Mouse (Mus musculus): ENCODE results near the gene Nxn. TPM values are rescaled to one million over a fixed set of nuclear protein-coding genes. Genes with fewer than 3 reads are reported as not detected.
A peak's percentile ranks its signal among the peaks of the same experiment; 100 is the strongest.

The Nxn gene
- polyA plus RNA-seq, 1 experiment from 2014 or later: 74.8 TPM

DNA sequence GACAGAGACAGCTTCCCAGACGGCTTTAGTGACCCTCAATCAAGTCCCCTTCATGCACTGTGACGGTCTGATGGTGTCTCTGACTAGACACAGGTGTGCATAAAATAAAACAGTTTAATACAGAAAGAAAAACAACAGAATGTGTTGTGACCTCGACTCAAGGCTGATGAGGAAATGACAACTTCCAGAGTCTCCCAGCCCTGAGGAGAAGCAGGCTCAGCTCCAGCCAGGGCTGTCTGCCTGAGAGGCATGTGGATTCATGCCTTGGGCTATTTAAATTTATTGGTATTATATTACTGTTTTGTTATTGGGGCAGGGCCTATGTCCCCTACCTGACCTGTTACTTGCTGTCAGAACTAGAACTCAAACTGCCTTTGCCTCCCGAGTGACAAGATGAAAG is 37.5 kb downstream of the Nxn start:
- no peak overlapping the region for H3K27ac ChIP-seq (replicated peaks)
- peaks cover 55% of the 10 kb centered on the region for H3K4me1 ChIP-seq
- no peak for ATAC-seq (ENCODE audit: insufficient number of reproducible peaks, low FRiP score, low TSS enrichment, low read depth)
- peaks cover 7% of the 10 kb centered on the region; the same call in 1 of the 2 replicates for H3K36me3 ChIP-seq
- 52% methylated on average over 4 of the region's 4 CpGs for WGBS
- no peaks in the 10 kb centered on the region for H3K27me3 ChIP-seq
- no peak overlapping the region for H3K4me2 ChIP-seq (replicated peaks)
- H3K9ac ChIP-seq: no peak overlapping the region
- H3K4me3 ChIP-seq (replicated peaks): no peak overlapping the region
- no peaks in the 10 kb centered on the region for H3K9me3 ChIP-seq (replicated peaks)

DNA sequence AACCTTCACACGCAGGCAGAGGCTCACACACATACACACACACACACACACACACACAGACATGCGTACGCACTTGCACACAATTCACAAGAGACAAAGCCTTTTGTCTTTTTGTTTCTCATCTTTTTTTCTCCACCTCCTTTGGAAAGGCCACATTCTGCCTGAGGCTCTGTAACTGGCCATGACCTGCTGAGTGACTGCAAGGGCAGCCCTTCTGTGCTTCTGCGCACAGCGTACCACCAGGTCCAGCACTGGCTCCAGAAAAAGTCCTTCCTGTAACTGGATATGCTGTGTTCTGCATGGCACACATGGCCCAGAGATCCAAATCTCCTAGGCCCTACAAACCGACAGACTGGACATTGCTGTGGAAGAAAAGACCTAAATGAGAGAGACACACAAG is 38.7 kb downstream of the Nxn start:
- WGBS: 70% methylated on average over 6 of the region's 6 CpGs
- Histone ChIP-seq H3K4me1 (peaks cover 63% of the 10 kb centered on the region), H3K27ac (replicated peaks) (no peak overlapping the region)

DNA sequence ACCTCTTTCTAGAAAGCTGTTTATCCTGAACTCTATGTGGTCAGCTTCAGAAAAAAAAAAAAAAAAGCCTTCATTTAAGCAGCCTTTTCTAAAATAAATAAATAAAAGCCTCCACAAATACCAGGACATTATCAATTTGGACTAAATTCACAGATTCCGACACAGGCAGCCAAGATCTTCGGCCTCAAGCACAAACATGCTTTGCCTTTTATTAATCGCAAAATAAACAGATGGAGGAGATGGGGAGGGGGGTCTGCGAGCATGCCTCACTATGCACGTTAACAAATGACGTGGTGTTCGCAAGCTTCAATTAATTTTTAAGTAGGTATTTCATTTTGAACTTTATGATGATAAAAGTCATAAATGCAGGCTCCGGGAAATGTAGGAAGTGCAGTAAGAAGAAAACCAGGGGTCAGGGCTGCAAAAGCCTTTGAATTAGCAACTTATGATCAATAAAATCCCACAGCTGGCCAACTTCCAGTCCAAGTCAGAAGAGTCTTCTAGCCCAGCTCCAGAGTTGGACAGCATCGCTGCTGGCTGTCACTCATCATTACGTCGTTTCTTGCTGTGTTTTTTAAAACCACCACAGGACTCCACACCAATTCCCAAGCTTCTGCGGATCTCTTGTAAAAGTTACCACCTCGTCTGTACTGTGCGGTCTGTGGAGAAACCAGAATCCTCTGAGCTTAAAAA is 40.2 kb downstream of the Nxn start:
- H3K27me3 ChIP-seq: no peaks in the 10 kb centered on the region
- peak overlapping the region; percentile 48 for H3K27ac ChIP-seq (replicated peaks)
- H3K4me3 ChIP-seq (replicated peaks): no peak overlapping the region
- H3K4me1 ChIP-seq: peaks cover 72% of the 10 kb centered on the region
- no peak overlapping the region for H3K9ac ChIP-seq
- peak; percentile 41; the same call in 1 of the 2 replicates for ATAC-seq (ENCODE audit: insufficient number of reproducible peaks, low FRiP score, low TSS enrichment, low read depth)
- WGBS: 40% methylated on average over 14 of the region's 14 CpGs
- no peak overlapping the region for H3K4me2 ChIP-seq (replicated peaks)
- H3K36me3 ChIP-seq: 0 out of 2 replicates have a peak, but pooled peaks cover 5% of the 10 kb centered on the region
- no peaks in the 10 kb centered on the region for H3K9me3 ChIP-seq (replicated peaks)

More for the DNA sequence above, 38.7 kb downstream of the Nxn start:
- Histone ChIP-seq H3K36me3 (0 out of 2 replicates have a peak, but pooled peaks cover 4% of the 10 kb centered on the region), H3K27me3 (no peaks in the 10 kb centered on the region), H3K9me3 (replicated peaks) (no peaks in the 10 kb centered on the region), H3K9ac (no peak overlapping the region), H3K4me3 (replicated peaks) (no peak overlapping the region), H3K4me2 (replicated peaks) (no peak overlapping the region)
- no peak for ATAC-seq (ENCODE audit: insufficient number of reproducible peaks, low FRiP score, low TSS enrichment, low read depth)

DNA sequence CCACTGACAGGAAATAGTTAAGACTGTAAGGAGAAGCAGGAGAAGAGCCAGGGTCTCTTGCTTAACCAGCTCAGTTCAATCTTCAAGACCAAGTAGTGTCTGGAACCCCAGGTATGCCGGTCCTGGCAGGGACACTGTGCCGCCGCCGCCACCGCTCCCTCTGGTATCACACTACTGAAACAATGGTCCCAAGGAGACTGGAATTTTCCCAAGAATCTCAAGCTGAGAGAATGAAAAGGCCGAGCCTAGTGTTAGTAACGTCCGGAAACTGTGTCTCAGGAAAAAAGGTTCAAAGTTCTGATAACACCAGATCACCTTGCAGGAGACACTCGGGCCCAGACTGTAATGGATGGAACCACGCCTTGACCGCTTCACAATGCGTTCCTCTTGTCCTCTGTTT is 41.5 kb downstream of the Nxn start:
- Histone ChIP-seq H3K4me3 (replicated peaks) (no peak overlapping the region), H3K27me3 (no peaks in the 10 kb centered on the region), H3K36me3 (0 out of 2 replicates have a peak, but pooled peaks cover 5% of the 10 kb centered on the region), H3K27ac (replicated peaks) (no peak overlapping the region), H3K9ac (no peak overlapping the region), H3K9me3 (replicated peaks) (no peaks in the 10 kb centered on the region), H3K4me1 (peaks cover 77% of the 10 kb centered on the region), H3K4me2 (replicated peaks) (no peak overlapping the region)
- ATAC-seq (ENCODE audit: insufficient number of reproducible peaks, low FRiP score, low TSS enrichment, low read depth): no peak
- 84% methylated on average over 12 of the region's 12 CpGs for WGBS

DNA sequence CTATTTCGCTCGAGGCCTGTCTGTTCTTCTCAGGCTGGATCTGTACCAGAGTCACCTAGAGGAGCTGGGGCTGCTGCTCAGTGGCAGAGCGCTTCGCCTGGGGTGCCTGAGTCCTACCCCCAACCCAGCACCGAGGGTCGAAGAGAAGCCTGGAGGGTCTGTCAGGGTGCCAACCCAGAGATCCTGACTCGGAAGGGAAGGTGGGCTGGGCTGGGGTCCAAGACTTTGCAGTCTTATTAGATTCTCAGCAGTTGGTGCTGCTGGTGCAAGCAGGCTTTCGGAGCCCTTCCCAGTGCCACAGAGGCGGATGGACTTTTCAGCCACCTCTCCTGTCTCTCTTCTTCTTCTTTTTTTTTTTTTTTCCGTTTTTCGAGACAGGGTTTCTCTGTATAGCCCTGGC is 42.8 kb downstream of the Nxn start:
- H3K9me3 ChIP-seq (replicated peaks): no peaks in the 10 kb centered on the region
- 72% methylated on average over 11 of the region's 11 CpGs for WGBS
- H3K4me1 ChIP-seq: peaks cover 83% of the 10 kb centered on the region
- no peak overlapping the region for H3K4me2 ChIP-seq (replicated peaks)
- no peaks in the 10 kb centered on the region for H3K27me3 ChIP-seq
- no peak overlapping the region for H3K4me3 ChIP-seq (replicated peaks)
- no peak overlapping the region for H3K27ac ChIP-seq (replicated peaks)
- no peak for ATAC-seq (ENCODE audit: insufficient number of reproducible peaks, low FRiP score, low TSS enrichment, low read depth)
- no peak overlapping the region for H3K9ac ChIP-seq
- 0 out of 2 replicates have a peak, but pooled peaks cover 5% of the 10 kb centered on the region for H3K36me3 ChIP-seq

DNA sequence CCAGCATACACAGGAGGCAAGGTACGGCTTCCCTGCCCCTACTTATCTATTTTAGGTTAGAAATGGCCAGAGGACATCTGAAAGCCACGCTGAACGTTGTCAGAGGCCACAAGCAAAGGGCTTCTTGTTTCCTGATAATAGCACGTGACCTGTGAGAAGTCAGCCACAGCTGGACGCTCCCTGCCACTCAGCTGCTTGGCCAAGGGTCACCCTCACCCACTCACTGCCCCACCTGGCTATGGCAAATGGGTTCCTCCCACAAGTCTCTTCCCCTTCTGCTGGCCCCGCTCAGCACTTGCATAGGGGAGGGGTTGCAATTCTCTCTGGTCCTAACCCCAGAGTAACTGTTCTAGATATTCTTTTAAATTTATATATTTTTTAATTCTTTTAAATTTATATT is 43.5 kb downstream of the Nxn start:
- Histone ChIP-seq H3K4me2 (replicated peaks) (no peak overlapping the region), H3K9ac (no peak overlapping the region), H3K27ac (replicated peaks) (no peak overlapping the region), H3K9me3 (replicated peaks) (no peaks in the 10 kb centered on the region), H3K36me3 (0 out of 2 replicates have a peak, but pooled peaks cover 5% of the 10 kb centered on the region), H3K4me3 (replicated peaks) (no peak overlapping the region), H3K27me3 (no peaks in the 10 kb centered on the region), H3K4me1 (peaks cover 86% of the 10 kb centered on the region)
- ATAC-seq (ENCODE audit: insufficient number of reproducible peaks, low FRiP score, low TSS enrichment, low read depth): no peak
- WGBS: 78% methylated on average over 6 of the region's 6 CpGs

DNA sequence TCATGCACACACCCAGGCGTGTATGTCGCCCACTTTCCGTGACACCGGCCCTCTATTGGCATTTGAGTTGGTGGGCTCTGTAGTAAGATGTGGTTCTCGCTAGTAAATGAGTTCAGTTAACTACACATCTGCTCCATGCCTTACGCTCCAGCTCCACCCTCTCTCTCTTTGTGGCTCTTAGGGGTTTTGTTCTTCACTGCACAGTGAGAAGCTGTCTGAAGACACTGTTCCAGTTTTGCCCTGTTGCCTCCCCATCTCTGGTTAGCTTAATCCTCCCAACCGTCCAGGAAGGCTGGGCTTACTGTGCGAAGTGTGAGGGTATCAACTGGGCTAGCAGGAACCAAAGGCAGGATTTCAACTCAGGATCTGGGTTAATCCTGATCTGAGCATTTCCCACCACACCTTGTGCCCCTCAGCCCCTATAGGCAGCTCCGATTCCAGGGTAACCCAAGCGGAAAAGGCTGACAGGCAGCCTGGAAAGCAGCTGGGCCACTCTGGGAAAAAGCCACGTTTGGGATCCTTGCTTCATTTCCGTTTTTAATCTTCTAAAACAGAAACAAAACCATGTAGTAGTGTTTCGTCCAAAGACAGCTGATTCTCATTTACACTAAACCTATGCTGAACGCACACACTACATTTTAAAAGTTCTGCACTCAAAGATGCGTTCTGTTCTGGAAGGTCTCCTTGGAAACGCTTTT is 45.9 kb downstream of the Nxn start:
- H3K9me3 ChIP-seq (replicated peaks): no peaks in the 10 kb centered on the region
- 38% methylated on average over 16 of the region's 16 CpGs for WGBS
- peak overlapping the region; percentile 24; the same call in 1 of the 2 replicates for H3K4me2 ChIP-seq (replicated peaks)
- no peak overlapping the region for H3K9ac ChIP-seq
- no peak overlapping the region for H3K4me3 ChIP-seq (replicated peaks)
- ATAC-seq (ENCODE audit: insufficient number of reproducible peaks, low FRiP score, low TSS enrichment, low read depth): peak; percentile 48; the same call in 1 of the 2 replicates
- no peaks in the 10 kb centered on the region for H3K27me3 ChIP-seq
- 0 out of 2 replicates have a peak, but pooled peaks cover 5% of the 10 kb centered on the region for H3K36me3 ChIP-seq
- H3K27ac ChIP-seq (replicated peaks): peak overlapping the region; percentile 90
- H3K4me1 ChIP-seq: peaks cover 79% of the 10 kb centered on the region

DNA sequence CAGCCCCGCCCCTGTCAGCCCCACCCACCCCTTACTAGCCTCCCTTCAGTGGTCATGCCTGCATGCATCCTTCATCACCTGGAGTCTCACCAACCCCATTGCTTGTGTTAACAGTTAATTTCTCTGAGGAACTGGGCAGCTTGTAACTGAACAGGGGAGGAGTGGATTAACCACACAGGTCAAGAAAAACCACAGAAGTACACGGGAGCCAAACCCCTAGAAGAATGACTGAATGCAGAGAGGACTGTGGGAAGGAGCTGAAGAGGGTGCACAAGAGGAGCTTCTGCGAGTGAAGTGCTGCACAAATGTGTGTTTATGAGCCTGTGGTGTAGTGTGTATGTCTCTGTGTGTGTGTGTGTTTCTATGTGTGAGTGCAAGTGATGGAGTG is 47.3 kb downstream of the Nxn start:
- WGBS: 31% methylated on average over 3 of the region's 3 CpGs
- Histone ChIP-seq H3K4me2 (replicated peaks) (no peak overlapping the region), H3K36me3 (0 out of 2 replicates have a peak, but pooled peaks cover 5% of the 10 kb centered on the region), H3K9me3 (replicated peaks) (no peaks in the 10 kb centered on the region), H3K4me3 (replicated peaks) (no peak overlapping the region), H3K27ac (replicated peaks) (no peak overlapping the region; the same call in 1 of the 2 replicates), H3K9ac (no peak overlapping the region), H3K4me1 (peaks cover 70% of the 10 kb centered on the region), H3K27me3 (no peaks in the 10 kb centered on the region)
- ATAC-seq (ENCODE audit: insufficient number of reproducible peaks, low FRiP score, low TSS enrichment, low read depth): no peak

DNA sequence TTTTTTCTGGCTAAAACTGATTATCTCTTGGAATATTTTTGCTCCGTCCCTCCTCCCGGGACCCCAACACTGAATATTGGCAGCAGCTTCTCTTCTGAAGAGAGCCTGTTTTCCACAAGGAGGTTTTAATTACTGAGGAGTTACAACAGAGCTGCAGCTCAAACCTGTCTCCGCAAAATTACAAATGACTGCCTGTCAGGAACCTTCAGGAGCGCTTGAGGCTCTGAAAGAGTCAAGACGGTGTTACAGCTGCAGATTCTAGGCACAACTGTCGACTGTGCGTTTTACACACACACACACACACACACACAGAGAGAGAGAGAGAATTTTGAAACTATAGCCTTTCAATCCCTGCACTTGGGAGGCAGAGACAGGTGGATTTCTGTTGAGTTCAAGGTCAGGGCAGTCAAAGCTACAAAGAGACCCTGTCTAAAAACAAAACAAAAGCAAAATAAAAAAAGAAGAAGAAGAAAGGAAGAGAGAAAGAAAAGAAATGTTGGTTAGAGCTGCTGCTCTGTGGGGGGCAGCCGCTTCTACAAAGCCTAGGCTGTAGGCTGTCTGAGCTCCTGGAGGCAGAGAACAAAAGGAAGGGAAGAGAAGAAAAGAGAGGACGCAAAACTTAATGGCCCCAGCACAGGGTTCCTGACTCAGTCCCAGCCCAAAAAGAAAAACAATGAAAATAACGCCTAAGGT is 47.9 kb downstream of the Nxn start:
- no peak for ATAC-seq (ENCODE audit: insufficient number of reproducible peaks, low FRiP score, low TSS enrichment, low read depth)
- Histone ChIP-seq H3K27ac (replicated peaks) (peak overlapping the region; percentile 66), H3K27me3 (no peaks in the 10 kb centered on the region), H3K36me3 (0 out of 2 replicates have a peak, but pooled peaks cover 5% of the 10 kb centered on the region), H3K9ac (no peak overlapping the region), H3K9me3 (replicated peaks) (no peaks in the 10 kb centered on the region), H3K4me3 (replicated peaks) (no peak overlapping the region), H3K4me2 (replicated peaks) (no peak overlapping the region), H3K4me1 (peaks cover 69% of the 10 kb centered on the region)
- 19% methylated on average over 10 of the region's 10 CpGs for WGBS

DNA sequence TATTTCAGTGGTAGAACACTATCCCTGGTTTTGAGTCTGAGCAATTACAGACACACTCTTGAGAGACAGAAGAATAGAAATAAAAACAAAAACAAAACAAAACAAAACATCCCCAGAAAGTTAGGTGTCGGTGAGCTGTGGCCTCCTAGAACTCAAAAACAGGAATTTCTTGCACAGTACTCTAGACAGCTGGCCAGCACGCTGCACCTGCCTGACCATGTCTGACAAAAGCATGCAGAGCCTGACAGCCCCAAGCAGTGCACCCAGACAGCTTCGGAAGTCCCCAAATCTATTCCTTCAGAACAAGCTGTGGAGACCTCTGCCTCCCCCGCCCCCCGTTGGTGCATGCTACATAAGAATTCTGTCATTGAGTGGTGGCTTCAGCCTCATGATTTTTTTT is 49.1 kb downstream of the Nxn start:
- H3K4me1 ChIP-seq: peaks cover 58% of the 10 kb centered on the region
- no peak overlapping the region for H3K9ac ChIP-seq
- ATAC-seq (ENCODE audit: insufficient number of reproducible peaks, low FRiP score, low TSS enrichment, low read depth): no peak
- peak overlapping the region; percentile 49 for H3K27ac ChIP-seq (replicated peaks)
- WGBS: 40% methylated on average over 5 of the region's 5 CpGs
- H3K4me3 ChIP-seq (replicated peaks): no peak overlapping the region
- H3K27me3 ChIP-seq: no peaks in the 10 kb centered on the region
- H3K36me3 ChIP-seq: 0 out of 2 replicates have a peak, but pooled peaks cover 5% of the 10 kb centered on the region
- H3K9me3 ChIP-seq (replicated peaks): no peaks in the 10 kb centered on the region
- no peak overlapping the region for H3K4me2 ChIP-seq (replicated peaks)

DNA sequence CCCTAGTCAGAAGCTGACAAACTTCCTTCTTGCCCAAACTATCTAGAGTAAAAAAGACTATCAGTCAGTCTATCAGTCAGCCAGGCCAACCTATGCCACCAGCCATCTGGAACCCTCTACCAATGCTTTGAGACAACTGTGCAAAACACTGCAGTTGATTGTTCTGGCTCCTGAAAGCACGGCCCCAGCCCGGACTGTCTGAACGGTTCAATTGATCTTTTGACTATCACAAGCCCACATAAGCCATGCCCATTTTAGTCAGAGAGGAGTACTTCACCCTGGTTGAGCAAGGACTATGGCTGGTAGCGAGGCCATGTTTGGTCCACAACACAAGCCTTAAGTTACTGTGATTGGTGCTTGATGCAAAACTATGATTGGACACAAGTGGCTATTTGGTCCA is 51.4 kb downstream of the Nxn start:
- peaks cover 51% of the 10 kb centered on the region for H3K4me1 ChIP-seq
- H3K9me3 ChIP-seq (replicated peaks): no peaks in the 10 kb centered on the region
- no peak overlapping the region for H3K4me3 ChIP-seq (replicated peaks)
- H3K27me3 ChIP-seq: no peaks in the 10 kb centered on the region
- H3K27ac ChIP-seq (replicated peaks): no peak overlapping the region
- no peak for ATAC-seq (ENCODE audit: insufficient number of reproducible peaks, low FRiP score, low TSS enrichment, low read depth)
- no peak overlapping the region for H3K9ac ChIP-seq
- WGBS: 67% methylated on average over 4 of the region's 4 CpGs
- H3K36me3 ChIP-seq: no peaks in the 10 kb centered on the region
- H3K4me2 ChIP-seq (replicated peaks): no peak overlapping the region
